Mouse (Mus musculus) CD8-positive naive resting alpha-beta T cell, adult 2 months (primary cell): ENCODE data around the gene 4930402H24Rik.

ENCODE experiments used
- DNase-seq, 2 experiments: peaks; one replicate each; pipeline ENCODE4 v3.0.0; 2022; ENCODE audit warnings: low read depth in 2 of 2, low spot score in 2 of 2

The 4930402H24Rik gene

GRCm38 (mm10) chr2:130905751-130906583 is at the start of gene 4930402H24Rik, which contains the start of gene Atrn:
Gene 4930402H24Rik (minus strand): TSS chr2:130906406.
Gene Atrn (plus strand): TSS chr2:130906495.
- peak; percentile 89 to 91 for DNase-seq

DNA sequence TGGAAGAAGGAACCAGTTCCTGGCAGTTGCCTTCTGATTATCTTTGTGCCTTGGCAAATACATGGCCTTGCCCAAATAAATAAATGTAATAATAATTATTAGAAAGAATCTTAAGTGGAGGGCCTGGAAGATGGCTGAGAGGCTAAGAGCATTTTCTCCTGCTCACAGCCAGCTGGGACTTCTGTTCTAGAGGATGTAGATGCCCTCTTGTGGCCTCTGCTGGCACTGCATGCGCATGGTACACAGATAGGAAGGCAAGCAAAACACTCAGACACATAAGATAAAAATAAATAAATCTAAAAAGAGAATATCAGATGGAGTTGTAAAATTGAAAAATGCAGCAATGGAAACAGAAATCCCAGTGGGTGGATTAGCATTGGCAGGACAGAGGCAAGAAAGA is 44.3 kb upstream of the 4930402H24Rik start:
- peak; percentile 46 to 74 for DNase-seq

DNA sequence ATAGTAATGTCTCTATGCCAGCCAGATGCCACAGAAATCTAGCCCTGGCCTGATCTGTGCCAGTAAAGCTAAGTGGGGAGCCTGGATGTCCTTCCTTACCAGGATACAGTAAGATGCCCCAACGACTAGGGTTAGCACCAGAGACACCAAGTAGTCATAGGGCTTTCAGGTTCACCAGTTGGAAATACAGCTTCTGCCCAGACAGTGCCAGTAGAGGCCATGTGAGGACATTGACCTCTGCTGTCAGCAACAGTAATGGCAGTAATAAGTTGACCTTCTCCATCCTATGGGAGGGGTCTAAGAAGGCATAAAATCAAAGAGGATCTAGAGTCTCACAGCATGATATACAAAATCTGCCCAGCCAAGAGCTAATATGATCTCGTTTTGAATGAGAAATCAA is 43.6 kb upstream of the 4930402H24Rik start:
- no peak for DNase-seq

DNA sequence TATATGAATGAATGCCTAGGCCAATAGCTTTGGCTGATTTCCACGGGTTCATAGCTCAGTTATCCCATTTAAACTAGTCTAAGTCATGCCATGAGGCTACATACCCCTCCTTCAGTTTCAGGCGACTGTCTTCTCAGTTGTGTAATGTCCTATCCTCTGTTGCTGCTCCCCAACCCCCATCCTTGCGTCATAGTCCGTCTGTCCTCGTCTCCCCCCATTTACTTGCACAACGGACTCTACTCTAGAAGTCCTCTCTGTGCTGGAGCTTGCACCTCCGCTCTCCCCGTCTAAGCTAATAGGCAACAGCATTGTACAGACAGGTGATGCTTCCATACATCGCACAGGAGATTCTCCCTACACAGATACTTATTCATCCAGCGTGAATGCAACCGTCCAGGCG is 26.7 kb upstream of the 4930402H24Rik start:
- no peak for DNase-seq

GRCm38 (mm10) chr2:130929994-130930393 is 23.8 kb upstream of the 4930402H24Rik start:
- DNase-seq: no peak

- DNase-seq: no peak
Observed at GRCm38 (mm10) chr2:130928530-130928929, 22.3 kb upstream of the 4930402H24Rik start.

DNA sequence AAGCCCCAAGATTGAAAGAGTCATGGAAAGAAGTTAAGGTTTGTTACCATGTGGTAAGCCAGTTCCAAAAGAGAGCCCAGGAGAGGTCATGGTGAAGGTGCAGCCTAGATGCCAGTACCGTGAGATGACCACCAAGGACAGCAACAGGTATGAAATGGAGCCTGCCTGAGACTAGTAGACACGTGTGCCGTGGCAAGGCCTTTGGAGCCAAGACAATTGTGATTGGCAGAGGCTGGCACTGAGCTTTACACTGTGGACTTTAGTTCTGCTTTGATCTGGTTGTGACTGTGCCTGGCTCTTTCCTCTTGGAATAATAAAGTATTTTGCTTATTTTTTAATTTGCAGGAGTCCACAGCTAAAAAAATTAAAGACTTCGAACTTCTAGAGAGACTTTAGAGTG is 21.8 kb upstream of the 4930402H24Rik start:
- no peak for DNase-seq

DNA sequence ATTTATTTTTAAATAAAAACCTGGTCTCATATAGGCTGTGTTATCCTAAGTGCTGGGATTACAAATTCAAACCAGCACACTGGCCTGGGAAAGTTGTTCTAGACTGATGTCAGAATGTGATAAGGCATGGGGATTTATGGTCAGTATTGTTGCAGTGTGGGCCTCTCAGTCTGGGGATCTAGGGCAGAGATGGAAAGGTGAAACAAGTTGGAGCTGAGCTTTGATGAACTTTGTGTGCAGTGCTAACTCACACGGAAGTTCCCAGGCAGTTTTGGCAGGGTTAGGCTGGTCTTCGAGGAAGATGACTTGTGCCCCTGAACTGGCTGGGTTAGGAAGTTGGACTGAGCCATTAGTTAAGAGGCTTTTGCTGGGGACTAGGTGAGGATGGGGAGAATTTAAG is 18.7 kb upstream of the 4930402H24Rik start:
- no peak for DNase-seq

GRCm38 (mm10) chr2:130919062-130919593 is 12.9 kb upstream of the 4930402H24Rik start:
- no peak for DNase-seq

GRCm38 (mm10) chr2:130917686-130918085 is 11.5 kb upstream of the 4930402H24Rik start:
- DNase-seq: no peak

GRCm38 (mm10) chr2:130916521-130917147 is 10.4 kb upstream of the 4930402H24Rik start:
- no peak for DNase-seq

- DNase-seq: no peak
Observed at GRCm38 (mm10) chr2:130914873-130915272, 8.7 kb upstream of the 4930402H24Rik start.

GRCm38 (mm10) chr2:130911691-130912090 is 5.5 kb upstream of the 4930402H24Rik start:
- DNase-seq: no peak

DNA sequence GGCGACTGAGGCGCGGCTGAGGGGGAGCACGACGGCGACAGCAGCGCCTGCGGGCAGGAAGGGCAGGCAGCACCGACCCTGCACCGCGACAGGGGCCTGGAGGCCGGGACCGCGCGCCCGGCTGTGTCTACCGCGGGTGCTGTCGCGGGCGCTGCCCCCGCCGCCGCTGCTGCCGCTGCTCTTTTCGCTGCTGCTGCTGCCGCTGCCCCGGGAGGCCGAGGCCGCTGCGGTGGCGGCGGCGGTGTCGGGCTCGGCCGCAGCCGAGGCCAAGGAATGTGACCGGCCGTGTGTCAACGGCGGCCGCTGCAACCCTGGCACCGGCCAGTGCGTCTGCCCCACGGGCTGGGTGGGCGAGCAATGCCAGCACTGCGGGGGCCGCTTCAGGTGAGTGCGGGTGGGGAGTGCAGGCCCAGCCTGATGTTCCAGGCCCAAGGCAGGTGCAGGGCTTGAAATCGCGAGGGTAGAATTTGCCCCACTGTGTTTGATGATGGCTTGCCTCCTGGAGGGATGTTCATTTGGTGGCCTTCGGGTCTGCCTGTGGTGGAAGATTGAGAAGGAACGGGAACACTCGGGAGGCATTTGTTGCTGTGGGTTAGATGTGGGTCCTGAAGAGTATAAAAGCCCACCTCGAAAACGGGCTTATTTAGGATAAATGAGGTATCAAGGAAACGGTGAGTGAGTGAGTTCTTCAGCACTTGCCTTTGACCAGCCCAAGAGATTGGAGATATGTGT is 544 bp upstream of the 4930402H24Rik start:
- DNase-seq: peak; percentile 13 to 27

DNA sequence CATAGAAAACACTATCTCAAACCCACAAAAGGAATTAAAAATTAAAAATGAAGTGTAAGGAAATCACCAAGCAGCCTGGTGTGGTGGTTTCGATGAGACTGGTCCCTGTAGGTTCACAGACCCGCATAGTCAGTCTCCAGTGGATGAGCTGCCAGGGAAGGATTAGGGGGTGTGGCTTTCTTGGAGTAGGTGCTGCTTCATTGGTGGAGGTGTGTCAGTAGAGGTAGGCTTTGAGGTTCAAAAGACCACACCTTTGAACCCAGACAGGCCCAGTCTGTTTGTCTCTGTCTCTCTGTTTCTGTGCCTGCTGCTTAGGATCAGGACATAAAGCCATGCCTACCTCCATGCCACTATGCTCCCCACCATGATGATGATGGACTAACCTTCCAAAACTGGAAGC is 7.4 kb downstream of the 4930402H24Rik start:
- no peak for DNase-seq

- no peak for DNase-seq
Observed at GRCm38 (mm10) chr2:130897856-130898255, 8.3 kb downstream of the 4930402H24Rik start.

- no peak for DNase-seq
Observed at GRCm38 (mm10) chr2:130896944-130897343, 9.3 kb downstream of the 4930402H24Rik start.

DNA sequence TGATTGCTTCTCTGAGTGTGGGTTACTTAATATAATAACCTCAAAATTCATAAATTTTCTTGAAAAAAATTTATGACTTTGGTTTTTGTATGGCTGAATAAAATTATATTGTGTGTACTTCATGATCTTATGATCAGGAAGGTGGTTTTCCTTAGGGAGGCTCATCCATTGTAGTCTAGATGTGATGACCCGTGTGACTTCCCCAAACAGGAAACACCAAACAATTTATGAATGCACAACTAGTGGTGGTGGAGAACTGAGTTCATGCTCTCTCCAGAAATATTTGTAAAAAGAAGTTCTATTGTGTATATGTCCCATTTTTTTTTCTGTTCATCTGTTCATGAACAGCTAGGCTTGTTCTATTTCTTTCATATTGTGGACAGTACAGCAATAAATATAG is 18.8 kb downstream of the 4930402H24Rik start:
- DNase-seq: no peak

DNA sequence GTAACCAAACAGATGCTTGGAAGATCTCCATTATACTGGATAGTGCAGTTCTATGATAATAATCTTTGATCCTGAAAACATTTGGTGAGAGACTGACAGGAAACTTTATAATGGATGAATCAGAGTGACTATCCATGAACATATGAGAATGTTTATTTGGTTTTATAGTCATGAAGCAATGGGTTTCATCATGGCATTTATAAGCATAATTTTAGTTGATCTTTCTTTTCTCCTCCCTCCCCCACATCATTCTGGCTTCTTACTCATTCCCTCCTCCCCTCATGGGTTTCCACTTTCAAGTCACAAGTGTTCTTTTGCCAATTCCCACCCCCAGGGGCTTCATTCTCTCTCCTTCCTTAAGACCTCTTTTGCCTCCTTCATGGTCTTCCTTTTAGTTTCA is 19.2 kb downstream of the 4930402H24Rik start:
- DNase-seq: no peak

GRCm38 (mm10) chr2:130877376-130877775 is 28.8 kb downstream of the 4930402H24Rik start:
- no peak for DNase-seq

DNA sequence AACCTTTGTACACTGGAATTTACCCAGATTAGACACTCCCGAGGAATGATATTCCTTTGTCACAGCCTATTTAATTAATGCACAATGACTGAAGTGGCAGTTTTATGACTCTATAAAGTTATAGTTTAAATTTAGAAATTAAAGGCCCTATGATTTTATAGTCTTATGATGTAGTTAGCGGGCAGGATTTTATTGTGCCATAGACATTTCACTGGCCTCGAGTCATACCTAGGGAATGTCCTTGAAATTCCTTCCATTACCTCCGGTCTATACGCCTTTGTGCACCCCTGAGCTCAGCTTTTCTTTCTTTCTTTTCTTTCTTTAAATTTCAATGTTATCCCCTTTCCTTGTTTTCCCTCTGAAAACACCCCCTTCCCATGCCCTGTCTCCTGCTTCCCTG is 35.3 kb downstream of the 4930402H24Rik start:
- DNase-seq: no peak
